Mouse (Mus musculus): ENCODE results near the gene Ermap.

Ermap gene

DNA sequence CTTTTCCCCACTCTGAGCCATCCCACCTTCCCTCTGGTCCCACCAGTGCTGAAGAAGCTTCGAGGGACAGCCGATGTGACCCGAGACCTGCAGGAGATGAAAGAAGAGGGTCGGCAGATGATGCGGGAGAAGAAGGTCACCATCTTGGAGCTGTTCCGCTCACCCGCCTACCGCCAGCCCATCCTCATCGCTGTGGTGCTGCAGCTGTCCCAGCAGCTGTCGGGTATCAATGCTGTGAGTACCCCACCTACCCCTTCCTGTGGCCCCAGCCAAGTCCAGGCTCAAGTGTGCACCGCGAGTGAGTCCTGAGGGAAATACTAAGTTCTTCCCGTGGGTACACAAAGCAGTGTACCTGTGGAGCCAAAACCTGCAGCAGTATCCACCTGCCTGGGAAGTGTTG, 56.5 kb downstream of the Ermap start:
- DNase-seq: no peak

GRCm38 (mm10) chr4:119131189-119131910, 58.5 kb downstream of the Ermap start:
- DNase-seq: no peak

GRCm38 (mm10) chr4:119129096-119129495, 60.7 kb downstream of the Ermap start:
- DNase-seq: no peak

DNA sequence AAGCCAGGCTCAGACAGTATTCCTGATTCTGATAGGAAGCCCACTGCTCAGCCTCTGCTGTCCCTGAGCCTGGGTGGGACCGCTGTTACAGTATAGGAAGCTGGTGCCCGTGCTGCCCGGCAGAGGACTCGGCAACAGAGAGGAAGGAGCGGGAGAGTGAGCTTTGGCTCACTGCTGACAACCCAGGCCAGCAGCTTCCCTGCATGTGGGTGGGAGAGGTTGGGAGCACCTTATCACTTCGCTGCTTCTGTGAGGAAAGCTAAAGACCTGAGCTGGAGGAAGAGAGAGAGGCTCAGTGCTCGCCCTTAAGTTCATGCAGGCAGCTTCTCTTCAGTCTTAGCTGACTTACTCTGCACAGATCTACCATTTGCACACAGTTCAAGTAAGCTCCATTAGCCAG, 61.3 kb downstream of the Ermap start:
- DNase-seq: no peak

DNA sequence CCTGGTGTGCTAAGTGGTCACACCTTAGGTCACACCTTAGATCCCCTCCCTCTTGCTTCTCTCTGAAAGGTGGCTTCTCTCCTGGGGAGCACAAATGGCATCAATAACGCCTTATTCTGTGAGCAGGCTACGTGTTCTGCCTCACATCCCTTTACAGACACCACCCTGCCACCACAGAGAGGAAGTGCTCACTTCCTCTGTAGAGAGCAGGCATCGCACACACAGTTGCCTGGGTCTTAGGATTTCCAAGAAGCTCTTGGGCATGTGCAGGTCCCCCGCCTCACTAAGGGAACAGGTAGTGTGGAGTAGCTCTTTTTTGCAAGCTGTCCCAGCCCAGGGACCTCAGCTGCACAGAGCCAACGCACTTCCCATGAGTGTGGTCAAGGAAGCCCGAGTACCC, 62.6 kb downstream of the Ermap start:
- no peak for DNase-seq

DNA sequence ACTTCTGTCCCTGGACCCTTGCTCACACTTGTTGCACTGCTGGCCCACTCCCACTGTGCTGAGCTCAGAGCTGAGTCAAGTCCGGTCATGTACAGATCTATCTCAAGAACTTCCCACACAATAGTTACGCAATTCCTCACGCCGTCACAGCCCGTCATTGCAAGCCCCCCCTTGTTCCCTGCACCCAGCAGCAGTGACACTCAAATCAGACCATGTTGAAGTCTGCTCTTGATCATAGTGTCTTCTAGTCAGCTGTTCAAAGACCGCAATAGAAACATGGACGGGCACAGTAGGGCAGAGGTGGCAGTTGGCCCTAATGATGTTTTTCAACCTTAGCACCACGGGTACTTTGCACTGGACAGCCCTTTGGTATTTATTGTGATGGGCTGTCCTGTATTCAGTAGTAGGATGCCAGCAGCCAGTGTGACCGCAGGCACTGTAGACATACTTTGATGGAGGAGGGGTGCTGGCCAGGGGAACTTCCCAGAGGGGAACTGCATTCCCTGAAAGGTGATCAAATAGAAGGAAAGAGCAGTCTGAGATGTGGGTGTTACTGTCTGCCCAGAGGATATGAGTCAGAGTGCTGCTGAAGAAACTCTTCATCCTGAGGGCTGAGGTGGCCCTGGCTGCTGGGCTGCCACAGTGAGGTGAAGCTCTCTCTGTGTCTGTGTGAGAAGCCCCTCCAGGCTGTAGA, 64.1 kb downstream of the Ermap start:
- DNase-seq: no peak
